Mouse (Mus musculus) C2C12 (cell line): Measurements from ENCODE around the gene Nenf.

Source experiments
- CTCF ChIP-seq: IDR thresholded peaks from one replicate; pipeline ENCODE4 v1.5.1; 2011; ENCODE audit not compliant: control insufficient read depth, insufficient read depth, insufficient read length
- USF1 ChIP-seq: IDR thresholded peaks from one replicate; pipeline ENCODE4 v1.6.1; 2011; ENCODE audit warnings: low read depth, mild to moderate bottlenecking, control low read depth, moderate library complexity

GRCm38 (mm10) chr1:191298304-191298703 is 19.7 kb downstream of the Nenf start:
- TF ChIP-seq CTCF (no peak), USF1 (no peak)
